Mouse (Mus musculus) layer of hippocampus, adult 11-12 months (tissue): ENCODE data around the gene Vrk1.
A peak's percentile ranks its signal among the peaks of the same experiment; 100 is the strongest.

Experiments
- DNase-seq: peaks from one replicate; pipeline ENCODE4 v3.0.0; 2022; ENCODE audit warnings: low spot score

Vrk1 gene

DNA sequence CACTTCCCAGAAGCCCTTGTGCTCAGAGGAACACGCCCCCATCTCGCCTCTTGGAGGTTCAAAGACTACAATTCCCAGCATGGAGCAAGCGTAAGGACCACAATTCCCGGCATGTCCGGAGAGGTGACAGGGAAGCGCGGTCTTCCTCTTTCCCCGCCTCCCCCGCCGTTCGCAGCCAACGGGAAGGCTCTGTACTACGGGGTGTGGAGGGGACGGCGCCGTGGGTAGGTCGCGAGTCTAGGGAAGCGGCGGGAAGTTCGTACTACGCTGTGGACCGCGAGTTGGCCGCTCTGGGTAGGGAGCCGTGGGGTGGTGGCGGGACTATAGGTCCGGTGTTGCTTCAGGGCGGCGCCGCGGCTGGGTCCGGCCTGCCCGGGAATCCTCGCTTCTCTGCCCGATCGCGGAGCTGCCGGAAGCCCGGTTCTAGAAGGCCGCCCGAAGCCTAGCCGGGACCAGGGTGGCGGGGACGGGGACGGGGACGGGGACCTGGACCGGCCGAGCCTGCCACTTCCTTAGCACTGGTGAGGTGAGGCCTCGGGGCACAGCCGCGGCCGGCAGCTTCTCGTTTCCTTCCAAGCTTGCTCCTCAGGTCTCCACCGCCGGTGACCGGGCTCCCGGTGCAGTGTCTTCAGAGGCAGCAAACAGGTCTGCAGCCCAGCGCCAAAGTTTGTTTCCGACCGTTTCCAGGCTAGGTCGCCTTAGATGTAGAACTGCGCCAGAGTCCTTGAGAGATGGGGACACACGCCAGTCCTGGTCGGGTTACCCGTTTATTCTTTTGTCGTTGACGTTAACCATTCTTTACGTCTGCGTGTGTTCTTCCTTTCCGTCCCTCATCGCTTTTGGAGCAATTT, at the start of gene Vrk1:
Gene Vrk1, plus strand, starts transcription at position 164 of the 851 bp plus-strand sequence.
- DNase-seq = peak; percentile 97

DNA sequence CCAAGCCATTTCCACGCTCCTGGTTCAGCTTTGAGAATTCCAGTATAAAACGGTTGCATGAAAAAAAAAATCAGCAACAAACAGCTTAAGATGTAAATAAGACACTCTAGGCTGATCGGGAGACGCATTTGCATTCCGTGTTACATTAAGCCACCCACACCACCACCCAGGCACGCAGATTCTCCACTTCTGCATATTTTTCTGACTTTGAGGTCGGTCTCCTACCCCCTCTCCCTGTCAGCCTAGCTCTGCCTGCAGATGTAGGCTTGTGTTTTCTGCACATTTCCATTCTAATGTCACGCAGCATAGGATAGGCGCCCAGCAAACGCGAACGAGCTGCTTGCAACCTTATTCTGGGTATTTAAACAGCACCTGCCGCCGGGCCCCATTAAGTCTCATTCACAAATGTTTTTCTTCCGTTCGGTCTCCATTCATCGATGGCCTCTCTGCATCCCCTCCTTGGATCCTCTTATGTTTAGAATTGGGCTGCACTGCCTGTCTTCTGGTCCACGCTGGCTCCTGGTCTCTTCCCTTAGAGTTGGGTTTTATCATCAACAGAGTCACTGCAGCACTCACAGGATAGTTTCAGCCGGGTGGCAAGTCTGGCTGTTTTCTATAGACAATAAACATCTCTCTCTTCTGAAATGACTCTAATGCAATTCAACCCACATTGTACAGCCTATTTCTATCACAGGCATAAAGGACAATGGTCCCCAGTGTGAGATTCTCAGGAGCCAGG, 49.3 kb upstream of the Vrk1 start:
- peak; percentile 33 for DNase-seq

DNA sequence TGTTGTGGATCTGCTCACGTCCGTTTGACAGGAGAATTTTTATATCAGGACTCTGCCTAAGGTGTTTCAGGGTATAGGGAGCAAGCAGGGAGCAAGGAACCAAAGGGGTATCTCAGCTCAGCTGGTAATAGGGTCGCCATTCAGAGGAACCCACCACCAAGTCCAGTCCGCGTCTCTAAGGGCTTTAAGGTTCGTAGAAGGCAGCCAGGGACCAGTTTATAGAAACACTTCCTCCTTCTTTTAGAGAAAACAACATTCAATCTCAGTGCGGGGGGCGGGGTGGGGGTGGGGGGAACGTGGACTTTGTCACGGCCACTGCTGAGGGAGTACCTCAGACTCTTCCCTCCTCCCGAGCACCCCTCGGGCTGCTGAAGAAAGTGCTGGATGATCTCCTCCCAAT, 48.4 kb upstream of the Vrk1 start:
- no peak for DNase-seq

DNA sequence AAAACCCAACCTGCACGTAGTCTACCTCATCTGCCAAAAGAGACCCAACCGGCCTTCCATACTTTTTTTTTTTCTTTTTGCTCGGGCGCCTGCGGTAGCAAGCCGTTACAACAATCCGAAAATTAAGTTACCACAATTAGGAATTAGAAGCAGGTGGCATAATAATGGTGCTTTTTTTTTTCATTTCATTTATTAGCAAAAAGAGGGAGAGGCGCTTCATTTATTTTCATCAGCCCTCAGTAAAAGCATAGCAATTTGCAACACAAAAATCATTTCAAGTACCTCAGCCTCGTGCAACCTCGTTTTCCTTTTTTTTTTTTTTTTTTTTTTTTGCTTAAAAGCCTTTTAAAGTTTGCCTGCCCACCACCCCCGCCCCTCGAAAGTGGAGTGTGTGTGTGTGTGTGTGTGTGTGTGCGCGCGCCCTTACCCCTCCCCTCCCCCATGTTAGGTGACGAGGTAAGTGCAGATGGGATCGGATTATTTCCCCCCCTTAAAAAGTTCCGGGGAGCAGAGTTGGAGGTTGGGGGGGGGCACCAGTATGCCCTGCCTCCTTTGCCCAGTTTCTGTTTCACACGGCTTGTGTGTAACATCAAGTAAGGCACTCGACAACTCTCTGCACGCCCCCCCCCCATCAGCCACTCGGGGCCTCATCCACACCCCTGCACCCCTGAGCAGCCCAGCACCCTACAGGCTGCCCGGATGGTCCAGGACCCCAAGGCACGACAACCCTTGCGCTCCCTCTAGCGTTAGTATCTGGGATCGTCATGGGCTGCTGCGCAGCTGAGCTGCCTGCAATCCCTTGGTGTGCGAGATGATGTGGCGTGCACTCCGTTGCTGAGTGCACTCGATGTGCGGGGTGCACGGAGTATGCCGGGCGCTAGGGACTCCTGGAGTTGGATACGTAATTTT, 47.7 kb upstream of the Vrk1 start:
- peak; percentile 91 for DNase-seq

DNA sequence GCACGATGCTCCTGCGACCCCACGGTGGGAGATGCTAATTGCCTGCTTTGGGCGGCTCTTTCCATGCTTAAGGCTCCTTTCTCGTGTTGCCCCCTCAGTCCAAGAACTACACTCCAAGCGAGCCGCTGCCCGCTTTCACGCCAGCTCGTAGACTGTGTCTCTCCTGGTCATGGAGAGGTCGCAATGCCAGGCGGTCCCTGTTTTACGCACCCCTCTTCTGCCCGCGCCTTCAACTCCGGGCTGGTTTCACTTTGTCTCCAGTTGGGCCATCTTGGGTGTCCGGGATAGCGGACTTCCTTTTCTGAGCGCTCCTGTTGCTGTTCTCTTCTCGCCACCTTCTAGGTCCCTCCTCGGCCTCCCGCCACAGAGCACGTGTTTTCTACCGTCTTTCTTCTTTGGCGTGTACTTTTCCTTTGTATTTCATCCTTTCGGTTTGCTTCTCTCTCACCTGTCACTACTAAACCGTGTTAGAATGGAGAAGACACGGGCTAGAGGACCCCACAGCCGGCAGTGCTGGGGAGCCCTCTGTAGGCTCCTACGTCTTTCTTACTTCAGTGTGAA, 46.9 kb upstream of the Vrk1 start:
- DNase-seq = peak; percentile 24

DNA sequence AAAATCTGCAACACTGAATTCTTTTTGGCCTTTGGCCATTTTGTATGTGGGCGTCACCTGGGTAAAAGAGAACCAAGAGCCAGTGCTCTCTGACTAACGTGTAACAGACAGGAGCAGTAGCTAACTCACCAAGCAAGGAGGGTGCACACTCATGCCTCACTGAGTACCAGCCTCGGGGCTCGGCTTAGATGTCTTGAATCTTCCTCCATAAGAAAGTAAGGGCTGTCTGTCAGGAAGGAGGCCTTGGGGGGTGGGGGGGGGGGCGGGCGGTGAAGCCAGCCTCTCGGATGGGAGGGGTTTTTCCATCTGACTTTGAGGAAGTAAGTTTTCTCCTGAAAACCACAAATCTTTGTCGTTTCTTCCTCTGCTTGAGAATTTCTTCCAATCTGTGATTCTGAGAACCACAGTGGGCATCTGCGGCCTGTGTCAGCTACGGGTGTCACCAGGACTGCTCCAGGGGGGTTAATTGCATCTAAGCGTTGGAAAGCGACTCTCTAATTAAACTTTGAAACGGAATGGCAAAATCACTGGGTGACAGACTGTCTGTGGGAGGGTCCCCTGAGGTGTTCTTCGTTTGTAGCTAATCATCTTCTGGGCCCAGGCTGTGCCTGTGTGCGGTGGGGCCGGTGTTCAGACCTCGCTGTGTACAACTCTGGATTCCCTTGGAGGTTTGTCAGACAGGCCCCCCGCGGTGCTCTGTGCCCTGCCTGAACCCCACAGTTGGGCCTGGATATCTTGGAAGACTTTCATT, 43.0 kb upstream of the Vrk1 start:
- peak; percentile 45 for DNase-seq

DNA sequence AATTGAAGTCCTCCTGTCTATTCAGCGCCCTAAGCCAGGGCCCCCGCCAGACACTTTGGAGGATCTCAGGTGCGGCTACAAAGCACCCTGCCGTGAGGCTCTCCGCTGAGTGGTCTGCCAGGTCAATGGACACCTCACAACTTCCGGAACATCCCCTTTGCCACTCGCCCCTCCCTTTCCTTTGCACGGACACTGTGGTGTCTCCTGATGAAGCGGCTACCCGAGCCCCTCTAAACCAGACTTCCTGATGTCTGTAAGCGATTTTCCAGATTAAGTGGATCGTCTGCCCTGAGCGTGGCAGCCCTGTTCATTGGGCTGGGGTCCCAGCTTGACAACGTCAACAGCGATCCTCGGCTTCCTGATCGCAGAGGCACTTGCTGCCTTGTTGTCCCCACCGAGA, 42.2 kb upstream of the Vrk1 start:
- DNase-seq = no peak

DNA sequence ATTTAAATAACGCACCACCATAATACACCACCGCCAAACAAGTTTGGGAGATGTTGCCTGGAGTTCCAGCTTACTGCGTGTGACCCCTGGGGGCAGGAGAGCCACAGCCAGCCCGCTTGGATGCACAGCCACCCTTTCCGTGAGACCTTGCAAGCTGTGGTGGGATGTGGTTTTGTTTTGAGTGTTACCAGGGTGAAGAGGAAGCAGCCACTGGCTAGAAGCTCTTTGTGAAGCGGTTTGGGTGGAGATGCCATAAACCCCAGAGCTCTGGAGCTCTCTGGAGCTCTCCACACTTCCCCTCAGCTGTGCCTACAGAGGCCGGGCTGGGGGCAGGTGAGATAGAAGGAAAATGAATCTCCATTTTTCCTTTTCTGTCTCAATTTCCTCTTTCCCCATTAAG, 38.8 kb upstream of the Vrk1 start:
- DNase-seq = no peak

DNA sequence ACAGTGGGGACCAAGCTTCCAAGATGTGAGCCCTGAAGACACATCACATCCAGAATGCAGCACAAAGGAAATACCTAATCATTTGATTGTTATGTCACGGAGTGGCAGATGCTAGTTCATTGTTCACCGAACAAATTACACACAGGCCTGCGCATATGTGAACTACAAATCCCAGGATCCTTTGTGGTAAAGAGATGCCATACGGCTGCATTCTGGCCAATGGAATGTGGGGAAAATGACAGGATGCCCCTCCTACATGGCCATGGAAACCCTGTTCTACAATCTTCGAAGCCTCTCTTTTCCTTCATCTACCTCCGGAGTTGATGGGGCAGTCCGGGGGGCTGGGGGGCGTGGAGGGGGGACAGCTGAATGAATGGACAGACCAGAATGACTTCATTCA, 37.4 kb upstream of the Vrk1 start:
- no peak for DNase-seq

DNA sequence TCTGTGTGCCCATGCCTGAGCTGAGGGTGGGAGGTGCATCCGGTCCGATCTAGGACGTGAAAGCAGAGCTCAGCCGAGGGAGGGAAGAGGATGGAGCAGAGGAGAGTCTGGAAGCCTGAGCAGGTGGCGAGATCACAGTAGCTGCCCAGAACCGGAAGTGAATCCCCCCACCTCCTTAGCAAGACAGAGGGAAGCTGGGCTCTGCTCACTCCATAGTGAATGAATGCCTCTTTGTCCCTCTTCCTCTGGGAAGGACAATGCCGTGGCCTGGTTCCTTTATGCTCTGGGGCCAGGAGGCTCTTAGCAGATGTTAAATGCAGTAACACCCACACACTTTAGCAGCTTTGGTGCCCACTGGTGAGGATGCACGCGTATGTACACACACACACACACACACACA, 36.3 kb upstream of the Vrk1 start:
- DNase-seq = no peak

DNA sequence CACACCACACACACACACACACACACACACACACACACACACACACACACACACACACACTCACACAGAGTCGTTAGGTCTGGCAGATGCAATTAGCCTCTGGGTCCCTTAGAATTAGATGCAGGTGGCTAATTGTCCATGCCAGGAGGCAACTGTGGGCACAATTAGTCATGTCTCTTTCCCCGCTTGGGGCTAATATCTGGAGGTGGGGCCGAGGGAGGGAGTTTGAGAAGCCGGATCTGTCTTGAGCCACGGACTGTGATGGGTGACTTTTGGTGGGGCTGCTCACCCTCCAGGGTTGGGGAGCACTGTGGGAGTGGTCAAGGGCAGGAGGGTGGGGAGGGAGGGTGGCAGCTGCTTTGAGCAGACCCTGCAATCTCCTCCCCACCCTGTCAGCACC, 35.9 kb upstream of the Vrk1 start:
- DNase-seq = no peak

DNA sequence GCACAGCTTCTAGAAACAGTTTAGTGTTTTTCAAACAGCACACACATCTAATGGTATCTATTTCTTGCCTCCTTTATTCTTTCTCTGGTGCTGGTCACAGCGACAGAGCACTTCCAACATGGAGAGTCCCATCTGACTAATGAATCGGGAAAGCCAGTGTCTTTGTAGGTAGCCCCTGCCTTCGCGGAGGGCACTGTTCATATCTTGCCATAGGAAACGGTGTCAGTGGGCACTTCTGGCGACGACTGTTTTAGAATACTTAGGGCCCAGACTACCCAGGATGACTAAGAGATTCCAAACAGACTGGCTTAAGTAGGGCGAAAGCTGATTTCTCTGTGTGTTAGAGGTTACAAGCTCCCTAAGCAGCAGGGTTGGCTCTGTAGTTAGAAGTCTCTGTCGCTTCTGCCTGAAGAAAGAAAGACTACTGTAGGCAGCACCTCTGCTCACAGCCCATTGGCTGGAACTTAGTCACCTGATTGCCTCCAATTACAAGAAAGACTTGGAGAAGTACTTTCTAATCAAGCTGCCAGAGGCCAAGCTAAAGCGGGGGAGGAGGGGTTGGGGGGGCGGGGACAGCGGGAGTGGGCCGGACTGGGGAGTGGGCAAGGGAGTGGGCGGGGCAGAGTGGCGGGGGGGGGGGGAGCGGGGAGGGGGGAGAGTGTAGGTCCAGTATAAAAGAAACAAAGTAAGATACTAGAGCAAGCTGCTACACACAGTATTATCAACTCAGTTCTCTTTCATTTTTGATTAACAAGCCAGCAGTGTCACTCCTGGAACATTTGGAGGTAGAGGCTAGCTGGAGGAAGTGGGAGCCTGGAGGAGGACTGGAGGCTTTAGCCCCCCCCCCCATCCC, 28.7 kb upstream of the Vrk1 start:
- no peak for DNase-seq

DNA sequence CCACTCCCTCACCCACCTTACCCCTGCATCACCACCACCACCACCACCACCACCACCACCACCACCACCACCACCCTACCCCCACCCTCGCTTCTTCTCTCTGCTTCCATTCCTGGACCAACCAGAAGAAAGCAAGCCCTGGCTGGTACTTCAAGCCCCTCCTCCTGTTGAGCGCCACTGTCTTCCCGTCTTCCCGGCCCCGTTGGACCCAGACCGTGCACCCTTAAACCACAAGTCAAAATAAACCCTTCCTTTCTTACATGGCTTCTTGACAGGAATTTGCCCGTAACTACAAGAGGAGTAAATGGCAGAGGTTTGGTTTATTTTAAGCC, 28.1 kb upstream of the Vrk1 start:
- DNase-seq = no peak

DNA sequence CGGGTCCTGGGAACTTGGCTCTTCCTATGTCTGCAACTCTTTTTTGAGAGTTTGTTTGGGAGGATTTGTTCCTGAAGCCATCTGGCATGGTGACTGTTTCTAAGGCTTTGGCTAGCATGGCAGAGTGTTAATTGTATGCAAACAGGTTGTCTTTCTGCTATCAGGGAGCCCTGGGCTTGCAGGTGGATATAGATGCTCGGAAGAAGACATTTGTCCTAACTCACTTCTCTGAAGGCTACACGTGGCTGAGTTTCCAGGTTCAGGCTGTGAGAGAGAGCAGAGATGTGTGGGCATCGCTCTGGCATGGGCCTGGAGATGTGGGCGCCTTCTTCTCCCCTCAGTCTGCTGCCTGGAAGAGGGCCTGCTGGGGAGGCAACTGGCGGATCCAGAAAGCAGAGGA, 27.4 kb upstream of the Vrk1 start:
- DNase-seq = peak; percentile 70

DNA sequence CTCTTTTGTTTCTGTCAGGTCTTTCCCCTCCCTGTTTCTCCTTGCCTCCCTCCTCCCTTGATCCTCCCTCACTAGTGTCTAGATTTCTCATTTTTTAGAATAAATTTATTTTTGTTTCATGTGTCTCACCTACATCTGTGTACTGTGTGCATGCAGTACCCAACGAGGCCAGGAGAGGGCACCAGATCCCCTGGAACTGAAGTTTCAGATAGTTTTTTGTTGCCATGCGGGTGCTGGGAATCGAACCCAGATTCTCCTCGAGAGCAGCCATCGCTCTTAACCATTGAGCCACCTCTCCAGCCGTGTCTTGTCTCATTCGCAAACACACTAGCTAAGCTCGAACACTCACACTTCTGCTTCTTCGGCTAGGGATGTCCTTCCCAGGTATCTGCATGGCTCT, 26.5 kb upstream of the Vrk1 start:
- no peak for DNase-seq

DNA sequence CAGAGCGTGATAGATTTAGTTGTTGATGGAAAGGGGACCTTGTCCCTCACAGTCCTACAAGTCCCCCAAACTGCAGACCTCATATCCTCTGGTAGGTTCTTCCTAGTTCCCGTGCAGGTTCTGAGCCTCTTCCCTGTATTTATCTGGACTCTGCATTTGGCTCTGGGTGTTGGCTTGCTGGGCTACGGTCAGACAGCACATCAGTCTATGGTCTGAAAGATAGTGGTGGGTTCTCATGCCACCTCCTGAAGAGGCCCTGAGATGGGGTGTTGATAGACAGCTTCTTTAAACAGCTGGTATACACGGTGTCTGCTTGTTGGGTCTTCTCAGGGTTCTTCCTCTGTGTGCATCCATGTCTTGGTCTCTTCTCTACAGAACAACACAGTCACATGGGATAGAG, 21.6 kb upstream of the Vrk1 start:
- DNase-seq = no peak

DNA sequence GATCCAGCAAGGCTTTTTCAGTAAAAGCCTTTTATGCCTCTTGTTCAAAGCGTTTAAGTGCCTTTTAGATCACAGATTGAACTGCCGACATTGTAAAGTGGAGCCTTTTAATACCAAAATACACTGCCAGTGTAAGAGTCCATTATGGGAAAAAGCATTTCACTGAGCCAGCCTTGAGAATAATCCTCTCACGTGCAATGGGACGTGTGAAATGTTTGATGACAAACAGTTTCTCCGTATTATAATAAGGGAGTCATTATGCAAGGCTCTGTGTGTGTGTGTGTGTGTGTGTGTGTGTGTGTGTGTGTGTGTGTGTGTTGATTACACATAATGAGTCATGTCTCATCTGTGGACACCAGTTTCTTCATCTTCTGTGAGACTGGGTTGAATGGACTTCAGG, 17.3 kb upstream of the Vrk1 start:
- DNase-seq = no peak

DNA sequence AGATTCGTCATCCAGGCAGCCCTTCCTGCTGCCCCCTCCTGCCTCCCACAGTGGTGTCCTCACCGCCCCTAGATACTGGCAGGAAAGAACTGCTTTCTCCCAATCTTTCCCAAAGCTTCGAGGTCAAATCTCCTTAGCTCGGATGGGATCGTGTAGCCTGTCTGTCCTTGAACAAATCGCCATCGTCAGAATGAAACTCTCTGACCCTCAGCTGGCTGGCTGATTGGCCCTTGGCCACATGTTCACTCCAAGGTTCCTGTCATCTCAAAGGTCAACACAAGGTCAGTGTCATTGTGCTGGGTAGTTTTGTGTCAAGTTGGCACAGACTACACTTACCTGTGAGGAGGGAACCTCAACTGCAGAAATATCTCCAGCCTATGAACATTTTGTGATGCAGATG, 16.7 kb upstream of the Vrk1 start:
- DNase-seq = no peak

DNA sequence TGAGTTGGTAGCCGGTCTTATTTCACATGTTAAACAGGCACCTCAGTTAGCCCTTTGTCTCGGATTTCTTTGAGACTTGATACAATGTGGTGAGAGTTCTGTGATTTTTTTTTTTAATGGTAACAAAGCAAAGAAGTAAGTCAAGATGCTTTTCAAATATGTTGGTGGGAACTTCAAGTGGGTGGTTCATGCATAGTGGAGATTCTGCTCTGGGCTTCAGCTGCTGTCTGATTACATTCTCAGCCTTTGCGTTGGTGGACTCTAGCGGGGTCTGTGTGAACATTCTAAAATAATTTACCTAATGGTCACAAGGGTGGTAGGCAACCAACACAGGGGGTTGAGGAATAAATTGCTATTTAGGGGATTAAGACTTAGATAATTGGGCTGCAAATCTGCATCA, 14.1 kb upstream of the Vrk1 start:
- DNase-seq = no peak

DNA sequence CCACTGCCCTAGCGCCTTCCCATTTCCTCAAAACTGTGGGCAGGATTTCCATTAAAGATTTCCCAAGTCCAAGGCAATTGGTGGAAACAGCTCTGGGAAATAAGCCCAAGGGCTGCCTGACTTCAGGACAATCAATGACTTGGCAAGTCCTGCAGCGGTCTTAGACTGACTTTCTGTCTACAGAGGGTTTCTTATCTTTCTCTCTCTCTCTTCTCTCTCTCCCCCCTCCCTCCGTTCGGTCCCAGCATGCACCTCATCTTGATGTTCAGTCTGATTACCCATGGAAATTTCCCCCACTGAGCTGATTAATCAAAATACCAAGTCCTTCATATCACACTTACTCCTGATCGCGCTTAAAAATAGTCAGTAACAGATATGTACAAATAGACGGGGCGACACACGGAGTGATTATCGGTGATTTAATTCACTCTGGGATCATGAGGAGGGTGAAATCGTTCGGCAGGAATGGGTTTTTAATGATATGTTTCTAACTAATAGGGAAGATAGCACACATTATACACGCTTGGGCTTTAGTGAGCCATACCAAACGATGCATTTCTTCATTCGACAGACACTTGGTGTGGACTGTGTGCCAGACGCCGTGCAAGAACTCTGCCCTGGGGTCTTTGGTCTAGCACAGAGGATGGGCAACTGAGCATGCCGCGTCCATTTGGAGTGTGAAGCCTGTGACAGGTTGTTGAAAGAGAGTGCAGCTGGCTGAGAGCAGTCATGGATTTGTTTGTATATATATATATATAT, 12.8 kb upstream of the Vrk1 start:
- no peak for DNase-seq
